Mouse (Mus musculus) forebrain, postnatal 0 days (tissue): ENCODE measurements around the gene Syndig1. TPM values are rescaled to one million over a fixed set of nuclear protein-coding genes. Genes with fewer than 3 reads are reported as not detected.

Source experiments
- ATAC-seq: fragments of 200-750 bp; cut with Nextera tagmentation; 2 replicates; pipeline ENCODE4 v1.8.0; 2017; ENCODE audit warnings: mild to moderate bottlenecking, moderate library complexity
- DNase-seq: peaks from one replicate; pipeline ENCODE4 v3.0.0-alpha.2; 2015
- H3K27ac ChIP-seq: fragments of 300-500 bp; sonication (generic); 2 replicates; pipeline ENCODE4 v1.5.1; 2014; ENCODE audit warnings: low read depth, mild to moderate bottlenecking, antibody characterized with exemption, low read length, moderate library complexity, mixed read lengths
- H3K27me3 ChIP-seq: fragments of 300-500 bp; sonication (generic); 2 replicates; pipeline ENCODE4 v1.6.1; 2014; ENCODE audit warnings: mild to moderate bottlenecking, low read length, mixed read lengths; ENCODE audit not compliant: insufficient read depth
- H3K36me3 ChIP-seq: fragments of 300-500 bp; sonication (generic); 2 replicates; pipeline ENCODE4 v1.6.1; 2014; ENCODE audit warnings: mild to moderate bottlenecking, moderate library complexity; ENCODE audit not compliant: insufficient read depth
- H3K4me1 ChIP-seq: fragments of 300-500 bp; sonication (generic); 2 replicates; pipeline ENCODE4 v1.6.1; 2014; ENCODE audit warnings: antibody characterized with exemption; ENCODE audit not compliant: insufficient read depth
- H3K4me2 ChIP-seq: fragments of 300-500 bp; sonication (generic); 2 replicates; pipeline ENCODE4 v1.6.1; 2014; ENCODE audit warnings: low read depth, mild to moderate bottlenecking, moderate library complexity
- H3K4me3 ChIP-seq: fragments of 300-500 bp; sonication (generic); 2 replicates; pipeline ENCODE4 v1.5.1; 2014; ENCODE audit warnings: low read depth, low read length, mixed read lengths
- H3K9ac ChIP-seq: fragments of 300-500 bp; sonication (generic); 2 replicates; pipeline ENCODE4 v1.6.1; 2014; ENCODE audit warnings: mild to moderate bottlenecking
- H3K9me3 ChIP-seq: fragments of 300-500 bp; sonication (generic); 2 replicates; pipeline ENCODE4 v1.6.1; 2016; ENCODE audit warnings: low read length
- CTCF ChIP-seq: sonication (generic); IDR thresholded peaks from 2 replicates; pipeline ENCODE4 v1.5.1; 2016; ENCODE audit warnings: antibody characterized with exemption, control low read depth, low read depth
- WGBS: fragments of 180-500 bp; shearing (Covaris S2); extraction: QIAGEN DNeasy Blood & Tissue Kit; methylation state at CpG from one replicate; pipeline ENCODE4 v1.1.7; 2014; 5-methylcytosine and 5-hydroxymethylcytosine counted together
- polyA plus RNA-seq: library from polyadenylated mRNA; unstranded; fragments of >200 nt; fragmentation: Nextera tagmentation; extraction: Ambion mirVana; gene quantifications from 2 replicates; pipeline ENCODE4 v1.2.1, GENCODE M21; 2015
- total RNA-seq: library from RNA; depleted of rRNA; stranded (reverse); fragments of >200 nt; gene quantifications from 2 replicates; pipeline ENCODE4 v1.2.3, GENCODE M21; 2014

Syndig1 gene
- total and polyA plus RNA-seq, 2 experiments from 2014 or later: 25.1 to 29.7 TPM

GRCm38 (mm10) chr2:149950641-149951040, 121.6 kb downstream of the Syndig1 start:
- Histone ChIP-seq H3K9ac (no peak overlapping the region), H3K9me3 (no peaks in the 10 kb centered on the region), H3K27me3 (no peaks in the 10 kb centered on the region), H3K36me3 (no peaks in the 10 kb centered on the region), H3K4me3 (no peak overlapping the region), H3K4me2 (no peak overlapping the region), H3K27ac (no peak overlapping the region), H3K4me1 (no peaks in the 10 kb centered on the region)
- ATAC-seq (no peak), DNase-seq (no peak)
- no peak for TF ChIP-seq CTCF
- WGBS: 80% methylated on average over 4 of the region's 4 CpGs

GRCm38 (mm10) chr2:149971014-149971413, 142.0 kb downstream of the Syndig1 start:
- WGBS: 51% methylated on average over 4 of the region's 4 CpGs
- TF ChIP-seq CTCF: no peak
- Histone ChIP-seq H3K4me3 (no peak overlapping the region), H3K4me2 (no peak overlapping the region), H3K9me3 (no peaks in the 10 kb centered on the region), H3K36me3 (no peaks in the 10 kb centered on the region), H3K27ac (no peak overlapping the region), H3K27me3 (no peaks in the 10 kb centered on the region), H3K4me1 (0 out of 2 replicates have a peak, but pooled peaks cover 6% of the 10 kb centered on the region), H3K9ac (no peak overlapping the region)
- ATAC-seq: peak; percentile 53; the same call in 1 of the 2 replicates
- DNase-seq: peak; percentile 21

GRCm38 (mm10) chr2:149973583-149973982, 144.6 kb downstream of the Syndig1 start:
- no peaks in the 10 kb centered on the region for H3K27me3 ChIP-seq
- no peak overlapping the region for H3K27ac ChIP-seq
- ATAC-seq (peak; percentile 91), DNase-seq (peak; percentile 81)
- no peaks in the 10 kb centered on the region for H3K9me3 ChIP-seq
- H3K4me2 ChIP-seq: no peak overlapping the region
- H3K36me3 ChIP-seq: no peaks in the 10 kb centered on the region
- H3K4me1 ChIP-seq: 0 out of 2 replicates have a peak, but pooled peaks cover 6% of the 10 kb centered on the region
- 50% methylated on average over 6 of the region's 6 CpGs for WGBS
- H3K4me3 ChIP-seq: no peak overlapping the region
- no peak overlapping the region for H3K9ac ChIP-seq
- TF ChIP-seq CTCF: no peak

- DNase-seq: no peak
- no peaks in the 10 kb centered on the region for H3K36me3 ChIP-seq
- peak; percentile 32; the same call in 1 of the 2 replicates for ATAC-seq
- H3K9ac ChIP-seq: no peak overlapping the region
- 35% methylated on average over 1 of the region's 1 CpGs for WGBS
- H3K27me3 ChIP-seq: no peaks in the 10 kb centered on the region
- H3K27ac ChIP-seq: no peak overlapping the region
- TF ChIP-seq CTCF: no peak
- no peaks in the 10 kb centered on the region for H3K9me3 ChIP-seq
- H3K4me2 ChIP-seq: no peak overlapping the region
- no peaks in the 10 kb centered on the region for H3K4me1 ChIP-seq
- no peak overlapping the region for H3K4me3 ChIP-seq
These were observed 151.4 kb downstream of the Syndig1 start for GRCm38 (mm10) chr2:149980419-149980818.

- Histone ChIP-seq H3K9me3 (no peaks in the 10 kb centered on the region), H3K4me3 (no peak overlapping the region), H3K27ac (no peak overlapping the region), H3K36me3 (no peaks in the 10 kb centered on the region), H3K4me2 (no peak overlapping the region), H3K4me1 (no peaks in the 10 kb centered on the region), H3K9ac (no peak overlapping the region), H3K27me3 (no peaks in the 10 kb centered on the region)
- ATAC-seq (no peak), DNase-seq (no peak)
- TF ChIP-seq CTCF: no peak
These were observed 153.5 kb downstream of the Syndig1 start for GRCm38 (mm10) chr2:149982466-149982865.

GRCm38 (mm10) chr2:149983107-149983506, 154.1 kb downstream of the Syndig1 start:
- DNase-seq (no peak), ATAC-seq (no peak)
- Histone ChIP-seq H3K36me3 (no peaks in the 10 kb centered on the region), H3K27ac (no peak overlapping the region), H3K9ac (no peak overlapping the region), H3K4me2 (no peak overlapping the region), H3K9me3 (no peaks in the 10 kb centered on the region), H3K4me1 (no peaks in the 10 kb centered on the region), H3K27me3 (no peaks in the 10 kb centered on the region), H3K4me3 (no peak overlapping the region)
- no peak for TF ChIP-seq CTCF
- WGBS: 83% methylated on average over 1 of the region's 1 CpGs

- ATAC-seq: no peak
These were observed 158.6 kb downstream of the Syndig1 start for GRCm38 (mm10) chr2:149987610-149988009.

More at GRCm38 (mm10) chr2:149987610-149988009, 158.6 kb downstream of the Syndig1 start:
- H3K4me1 ChIP-seq: no peaks in the 10 kb centered on the region
- no peak overlapping the region for H3K4me2 ChIP-seq
- H3K27ac ChIP-seq: no peak overlapping the region
- no peaks in the 10 kb centered on the region for H3K9me3 ChIP-seq
- TF ChIP-seq CTCF: no peak
- no peak overlapping the region for H3K9ac ChIP-seq
- H3K27me3 ChIP-seq: no peaks in the 10 kb centered on the region
- H3K36me3 ChIP-seq: no peaks in the 10 kb centered on the region
- no peak overlapping the region for H3K4me3 ChIP-seq
- DNase-seq: no peak
